12 mouse cellular contexts compared by ENCODE assay signal in the genomic region with DNA sequence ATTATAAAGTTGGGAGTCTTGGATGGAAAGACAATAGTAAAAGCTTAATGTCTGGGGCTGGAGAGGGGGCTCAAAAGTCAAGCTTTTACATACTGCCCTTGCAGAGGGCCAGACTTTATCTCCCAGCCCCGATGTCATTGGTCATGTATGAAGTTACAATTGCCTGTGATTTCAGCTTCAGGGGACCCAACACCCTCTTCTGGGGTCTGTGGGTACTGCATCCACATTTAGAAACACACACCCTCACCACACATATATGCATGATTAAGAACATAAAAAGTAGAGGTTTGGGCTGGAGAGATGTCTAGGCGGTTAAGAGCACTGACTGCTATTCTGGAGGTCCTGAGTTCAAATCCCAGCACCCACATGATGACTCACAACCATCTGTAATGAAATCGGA. TPM values are rescaled to one million over a fixed set of nuclear protein-coding genes. Genes with fewer than 3 reads are reported as not detected.
DNase-seq lines count a peak whose midpoint lies in the region; ATAC-seq and TF ChIP-seq lines count a peak whose summit lies in the region.
"Had no signal": no experiment of that assay in that cellular context is flagged by ENCODE, and none has a peak within 500 bp of the region (broad histone marks: within the 10 kb centered on the region; RNA-seq: fewer than 3 reads in every experiment).

No protein-coding gene starts in this region.

- no peak; the same call in none of the 2 replicates for TF ChIP-seq RAD21 in CH12.LX (IDR thresholded peaks at IDR 0.05; ENCODE audit: low read depth, low read length)

- H3K9me3 ChIP-seq in CH12.LX (replicated peaks; ENCODE audit: low read length): peaks cover 22% of the 10 kb centered on the region
- no peaks in the 10 kb centered on the region for H3K9me3 ChIP-seq in lung, postnatal 0 days (ENCODE audit: low read length)
- H3K9me3 ChIP-seq in embryonic facial prominence, embryonic 10.5 days: peaks cover 4% of the 10 kb centered on the region; the same call in 1 of the 2 replicates

- H3K4me2 ChIP-seq in CH12.LX (ENCODE audit: insufficient read depth, low read depth, poor library complexity, severe bottlenecking): no peak overlapping the region
- no peak overlapping the region for H3K4me2 ChIP-seq in lung, postnatal 0 days (replicated peaks; ENCODE audit: low read depth, low read length)

- no peak for TF ChIP-seq EP300 in CH12.LX (IDR thresholded peaks at IDR 0.05; ENCODE audit: low read length)
- TF ChIP-seq EP300 in lung, postnatal 0 days (IDR thresholded peaks at IDR 0.05): no peak

- H3K36me3 ChIP-seq in CH12.LX (replicated peaks in 1 of 2; ENCODE audit: control insufficient read depth in 1 of 2, insufficient read depth in 1 of 2, low read length in 1 of 2): no peaks in the 10 kb centered on the region
- H3K36me3 ChIP-seq in lung, postnatal 0 days (ENCODE audit: insufficient read depth, low read length): no peaks in the 10 kb centered on the region
- H3K36me3 ChIP-seq in embryonic facial prominence, embryonic 10.5 days (replicated peaks): no peaks in the 10 kb centered on the region
- H3K36me3 ChIP-seq: G1E had no signal

- peak; percentile 26 to 54 for DNase-seq in cerebellum, postnatal 14 days
- peak; percentile 13 to 25 for DNase-seq in layer of hippocampus, postnatal 10 days (ENCODE audit: low spot score in 2 of 2)
- no peak for DNase-seq in layer of hippocampus, adult 9-11 months
- DNase-seq in CH12.LX (ENCODE audit: extremely low read depth): peak; percentile 8
- DNase-seq in lung, postnatal 0 days (ENCODE audit: low spot score): peak; percentile 32
- DNase-seq in embryonic facial prominence, embryonic 10.5 days (ENCODE audit: low spot score): no peak
- no peak for DNase-seq in urinary bladder, postnatal 25 days (ENCODE audit: low spot score)
- DNase-seq: cerebellum, adult 18-20 months; heart, postnatal 36 days had no signal

- no peak for TF ChIP-seq POLR2A in CH12.LX (IDR thresholded peaks at IDR 0.05; ENCODE audit: low read depth, low read length)

- TF ChIP-seq CTCF in CH12.LX (conservative IDR thresholded peaks at IDR 0.05 in 1 of 2, IDR thresholded peaks at IDR 0.05 in 1 of 2; ENCODE audit: low read depth in 2 of 2, low read length in 2 of 2): peak in 1 of 2 experiments; percentile 37; a peak in 2 of 4 replicates
- TF ChIP-seq CTCF in lung, postnatal 0 days (IDR thresholded peaks at IDR 0.05): peak; percentile 62

- ATAC-seq in cerebellum, adult (ENCODE audit: insufficient number of reproducible peaks, low FRiP score, low TSS enrichment): no peak
- no peak for ATAC-seq in lung, postnatal 0 days

- H3K27me3 ChIP-seq in CH12.LX (replicated peaks): no peaks in the 10 kb centered on the region
- H3K27me3 ChIP-seq in lung, postnatal 0 days (replicated peaks; ENCODE audit: insufficient read depth, low read length): no peaks in the 10 kb centered on the region
- no peaks in the 10 kb centered on the region for H3K27me3 ChIP-seq in embryonic facial prominence, embryonic 10.5 days (replicated peaks; ENCODE audit: low read depth, poor library complexity, severe bottlenecking)

- no peak overlapping the region for H3K27ac ChIP-seq in CH12.LX (ENCODE audit: insufficient read depth, low read depth)
- no peak overlapping the region for H3K27ac ChIP-seq in lung, postnatal 0 days (ENCODE audit: low read length)
- no peak overlapping the region for H3K27ac ChIP-seq in embryonic facial prominence, embryonic 10.5 days (replicated peaks)
- H3K27ac ChIP-seq: macrophage had no signal

- 82% methylated on average over 3 of the region's 3 CpGs for WGBS in lung, postnatal 0 days
- 82% methylated on average over 3 of the region's 3 CpGs for WGBS in embryonic facial prominence, embryonic 10.5 days

- H3K4me1 ChIP-seq in CH12.LX (ENCODE audit: control insufficient read depth in 1 of 2, insufficient read depth in 2 of 2): no peaks in the 10 kb centered on the region
- H3K4me1 ChIP-seq in lung, postnatal 0 days (ENCODE audit: insufficient read depth, low read depth, low read length): no peaks in the 10 kb centered on the region
- H3K4me1 ChIP-seq in embryonic facial prominence, embryonic 10.5 days: no peaks in the 10 kb centered on the region

- H3K79me2 ChIP-seq in CH12.LX (replicated peaks; ENCODE audit: control insufficient read depth, extremely low read depth, insufficient read depth, poor library complexity, severe bottlenecking): no peaks in the 10 kb centered on the region

- no peak overlapping the region for H3K4me3 ChIP-seq in CH12.LX (replicated peaks in 1 of 3; ENCODE audit: low read depth in 2 of 3, low read length in 2 of 3, poor library complexity in 1 of 3)
- H3K4me3 ChIP-seq in lung, postnatal 0 days (ENCODE audit: low read depth, low read length): no peak overlapping the region
- no peak overlapping the region for H3K4me3 ChIP-seq in embryonic facial prominence, embryonic 10.5 days

- no peak overlapping the region for H3K9ac ChIP-seq in CH12.LX (ENCODE audit: insufficient read depth, low read depth)
- H3K9ac ChIP-seq in lung, postnatal 0 days (replicated peaks; ENCODE audit: low read depth): no peak overlapping the region

- in situ Hi-C loops in CH12.LX (cut with MboI; ENCODE audit: low pct_ligation_motif_present, low pct_unique_long_range_greater_than_20kb, low sequenced_read_pairs): loop anchor here (10.0 kb wide), 1 partner anchor 353 kb away; no protein-coding TSS in a partner anchor

- dilution Hi-C loops in CH12.LX (cut with MboI; ENCODE audit: extremely low pct_ligation_motif_present, extremely low pct_unique_long_range_greater_than_20kb, low sequenced_read_pairs): no loop called here

TF ChIP-seq in CH12.LX, 34 proteins besides CTCF, POLR2A, EP300 and RAD21:
- no peak for TF ChIP-seq PAX5 (IDR thresholded peaks at IDR 0.05; ENCODE audit: low read length)
- no peak for TF ChIP-seq USF1 (IDR thresholded peaks at IDR 0.05; ENCODE audit: low read depth, low read length)
- TF ChIP-seq ZMIZ1 (IDR thresholded peaks at IDR 0.05; ENCODE audit: low read depth, low read length): no peak
- TF ChIP-seq ZC3H11A (IDR thresholded peaks at IDR 0.05; ENCODE audit: low read depth, low read length): no peak
- no peak for TF ChIP-seq SIN3A (IDR thresholded peaks at IDR 0.05; ENCODE audit: low read length)
- no peak for TF ChIP-seq JUND (conservative IDR thresholded peaks at IDR 0.05; ENCODE audit: low read depth, low read length)
- TF ChIP-seq TCF12 (IDR thresholded peaks at IDR 0.05; ENCODE audit: low read depth, low read length): no peak
- no peak for TF ChIP-seq CHD1 (IDR thresholded peaks at IDR 0.05; ENCODE audit: low read depth, low read length)
- TF ChIP-seq UBTF (IDR thresholded peaks at IDR 0.05; ENCODE audit: low read depth, low read length): no peak
- TF ChIP-seq ZNF384 (IDR thresholded peaks at IDR 0.05; ENCODE audit: low read depth, low read length): no peak
- no peak for TF ChIP-seq RCOR1 (conservative IDR thresholded peaks at IDR 0.05; ENCODE audit: low read depth, low read length)
- no peak for TF ChIP-seq MAX (IDR thresholded peaks at IDR 0.05; ENCODE audit: low read length)
- no peak; the same call in 1 of the 2 replicates for TF ChIP-seq SMC3 (IDR thresholded peaks at IDR 0.05; ENCODE audit: low read depth, low read length)
- no peak for TF ChIP-seq NELFE (IDR thresholded peaks at IDR 0.05; ENCODE audit: low read depth, low read length)
- TF ChIP-seq MXI1 (IDR thresholded peaks at IDR 0.05; ENCODE audit: low read depth, low read length): no peak
- no peak for TF ChIP-seq BHLHE40 (IDR thresholded peaks at IDR 0.05; ENCODE audit: low read depth, low read length)

RNA-seq across cellular contexts. Expression of a gene that starts 23.9 kb away (rescaled TPM):
- total RNA-seq in layer of hippocampus, postnatal 10 days (2021): under 1 TPM; 0.40 to 0.96 TPM
- total RNA-seq in CH12.LX (2012; rRNA removed): 0.04 TPM in 2 replicates
- total RNA-seq in CH12.LX (2014; rRNA removed): 0.11 and 0.19 TPM in 2 replicates
- polyA plus RNA-seq in CH12.LX (2012; ENCODE audit: insufficient read length, low read depth): 0.40 and 0.59 TPM in 2 replicates
- 18.3 and 21.5 TPM in 2 replicates for polyA plus RNA-seq in lung, postnatal 0 days (2015; fragmentation: Nextera tagmentation; extraction: Ambion mirVana)
- polyA plus RNA-seq in embryonic facial prominence, embryonic 10.5 days (2016; fragmentation: Nextera tagmentation; extraction: Ambion mirVana): 5.6 and 6.0 TPM in 2 replicates
- polyA plus RNA-seq: G1E had no signal

Comparison
In these comparisons a context has a peak if more than half of its experiments do, and no peak if none do; other contexts are left out.
1. DNase-seq: peak in cerebellum, postnatal 14 days (2 of 2), layer of hippocampus, postnatal 10 days (2 of 2), CH12.LX (single experiment) and lung, postnatal 0 days (single experiment); none in layer of hippocampus, adult 9-11 months (single experiment), embryonic facial prominence, embryonic 10.5 days (single experiment) and urinary bladder, postnatal 25 days (single experiment).